Mouse (Mus musculus): ENCODE measurements around the gene Actbl2. TPM values are rescaled to one million over a fixed set of nuclear protein-coding genes. Genes with fewer than 3 reads are reported as not detected.
A peak's percentile ranks its signal among the peaks of the same experiment; 100 is the strongest.

The Actbl2 gene
- polyA plus RNA-seq, 1 experiment from 2014 or later = 0.05 TPM

DNA sequence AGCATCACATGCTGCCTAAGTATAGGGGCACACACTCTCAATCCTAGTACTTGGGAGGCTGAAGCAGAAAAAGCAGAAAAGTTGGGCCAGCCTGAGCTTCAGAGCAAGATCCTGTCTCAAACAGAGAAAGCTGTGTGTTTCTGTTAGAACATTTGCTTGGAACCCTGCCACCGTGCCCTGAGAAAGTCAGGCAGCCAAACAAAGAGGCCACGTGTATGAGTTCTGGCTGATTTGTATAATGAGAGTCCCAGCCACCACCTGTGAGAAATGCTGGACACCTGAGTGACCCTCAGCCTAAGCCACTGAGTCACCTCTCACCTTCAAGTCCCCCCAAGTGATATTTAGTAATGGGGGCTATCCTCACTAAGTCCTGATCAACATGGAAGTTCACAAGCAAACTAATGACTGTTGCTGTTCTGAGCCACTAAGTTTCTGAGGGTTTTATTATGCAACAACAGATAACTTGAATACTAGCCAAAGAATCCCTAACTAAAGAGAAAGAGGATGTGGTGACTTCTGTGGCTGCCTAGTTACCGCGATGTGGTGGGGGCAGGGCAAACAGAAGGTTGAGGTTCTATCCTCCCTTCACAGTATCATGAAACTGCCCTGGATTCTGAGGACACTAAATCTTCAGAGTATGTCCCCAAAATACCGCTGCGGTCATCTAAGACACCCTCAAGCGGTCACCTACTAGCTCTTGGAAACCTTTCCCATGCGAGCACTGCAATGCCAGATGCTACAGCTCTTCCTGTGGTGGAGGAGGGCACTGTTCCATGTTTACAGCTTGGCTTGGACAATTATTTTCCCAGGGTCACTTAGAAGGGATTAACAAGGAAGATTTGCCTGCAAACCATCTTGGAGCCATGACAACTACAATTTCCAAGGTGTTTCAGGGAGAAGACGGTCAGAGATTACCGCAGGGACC lies 31.9 kb downstream of the Actbl2 start:
- ATAC-seq (ENCODE audit: insufficient number of reproducible peaks, insufficient read depth, low FRiP score, low TSS enrichment) = no peak
- Histone ChIP-seq H3K27ac (no peak overlapping the region), H3K36me3 (no peaks in the 10 kb centered on the region), H3K27me3 (no peaks in the 10 kb centered on the region; the same call in 1 of the 2 replicates), H3K9ac (no peak overlapping the region), H3K4me3 (no peak overlapping the region), H3K4me2 (replicated peaks) (no peak overlapping the region), H3K9me3 (peaks cover 7% of the 10 kb centered on the region; the same call in 1 of the 2 replicates), H3K4me1 (peaks cover 3% of the 10 kb centered on the region; the same call in 1 of the 2 replicates)
- 87% methylated on average over 10 of the region's 10 CpGs for WGBS

DNA sequence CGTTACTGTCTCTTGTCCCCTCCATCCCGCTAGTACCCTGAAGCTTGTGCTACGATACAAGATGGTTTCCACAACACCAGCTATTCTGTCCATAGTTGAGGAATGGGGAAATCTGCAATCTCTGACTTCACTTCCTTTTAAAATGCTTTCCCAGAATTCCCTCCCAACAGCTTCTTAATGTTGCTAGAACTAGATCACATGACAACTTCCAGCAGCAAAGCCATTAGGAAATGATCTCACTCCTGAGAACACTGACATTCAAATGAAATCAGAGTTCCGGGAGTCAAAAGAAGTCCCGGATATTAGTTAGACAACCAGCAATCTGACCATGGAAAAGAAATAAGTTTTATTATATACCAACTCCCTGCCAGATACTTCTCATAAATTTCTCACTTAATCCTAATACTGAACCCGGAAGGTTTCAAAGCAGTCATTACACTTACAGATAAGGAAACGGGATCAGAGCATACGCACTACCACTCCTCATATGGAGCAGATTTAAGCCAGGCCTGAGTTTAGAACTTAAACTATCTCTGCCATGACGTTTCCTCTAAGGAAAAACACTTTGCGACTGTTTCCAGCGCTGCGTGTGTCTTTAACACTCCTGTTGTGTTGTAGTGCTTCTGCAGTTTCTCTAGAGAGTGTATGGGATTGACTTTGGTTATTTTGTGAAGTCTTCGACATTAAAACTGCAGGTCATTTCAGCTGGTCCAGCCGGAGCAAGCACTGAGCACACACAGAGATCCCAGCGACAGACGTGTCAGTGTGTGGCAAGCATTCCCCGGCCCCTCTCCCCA lies 36.5 kb downstream of the Actbl2 start:
- peak overlapping the region; percentile 80 for H3K27ac ChIP-seq

DNA sequence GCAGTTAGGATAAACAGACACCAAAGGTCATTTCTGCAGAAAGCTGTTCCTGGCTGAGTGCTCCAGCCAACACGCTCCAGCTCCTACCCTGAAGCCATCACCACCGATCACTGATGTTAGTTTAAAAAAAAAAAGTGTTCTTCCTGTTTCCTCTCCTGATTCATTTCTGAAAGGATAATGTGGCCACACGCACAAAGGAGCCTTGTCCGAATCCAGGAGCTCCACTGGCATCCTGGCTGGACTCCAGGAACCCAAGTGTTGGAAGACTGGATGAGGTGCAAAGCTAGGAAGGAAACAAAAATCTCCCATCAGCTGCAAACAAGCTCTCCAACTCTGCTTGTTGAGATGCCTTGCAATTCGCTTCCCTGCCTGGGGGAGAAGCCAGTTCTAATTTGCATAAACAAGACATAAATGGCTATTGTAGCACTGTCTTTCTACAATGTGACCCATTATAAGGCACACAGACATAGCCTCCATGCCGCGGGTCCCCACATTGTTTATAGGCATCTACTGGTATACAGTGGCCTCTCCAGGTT lies 37.2 kb downstream of the Actbl2 start:
- H3K36me3 ChIP-seq = no peaks in the 10 kb centered on the region
- H3K9ac ChIP-seq = no peak overlapping the region
- ATAC-seq (ENCODE audit: insufficient number of reproducible peaks, insufficient read depth, low FRiP score, low TSS enrichment) = no peak
- no peaks in the 10 kb centered on the region for H3K9me3 ChIP-seq
- no peak overlapping the region for H3K4me2 ChIP-seq (replicated peaks)
- peak overlapping the region; percentile 80 for H3K27ac ChIP-seq
- peaks cover 12% of the 10 kb centered on the region for H3K4me1 ChIP-seq
- no peaks in the 10 kb centered on the region for H3K27me3 ChIP-seq
- WGBS = 19% methylated on average over 7 of the region's 7 CpGs
- H3K4me3 ChIP-seq = no peak overlapping the region

More for the DNA sequence above, 36.5 kb downstream of the Actbl2 start:
- Histone ChIP-seq H3K9me3 (no peaks in the 10 kb centered on the region), H3K36me3 (no peaks in the 10 kb centered on the region), H3K4me2 (replicated peaks) (no peak overlapping the region), H3K9ac (no peak overlapping the region), H3K4me1 (peaks cover 12% of the 10 kb centered on the region), H3K4me3 (no peak overlapping the region), H3K27me3 (no peaks in the 10 kb centered on the region)
- WGBS = 49% methylated on average over 17 of the region's 17 CpGs
- no peak for ATAC-seq (ENCODE audit: insufficient number of reproducible peaks, insufficient read depth, low FRiP score, low TSS enrichment)

DNA sequence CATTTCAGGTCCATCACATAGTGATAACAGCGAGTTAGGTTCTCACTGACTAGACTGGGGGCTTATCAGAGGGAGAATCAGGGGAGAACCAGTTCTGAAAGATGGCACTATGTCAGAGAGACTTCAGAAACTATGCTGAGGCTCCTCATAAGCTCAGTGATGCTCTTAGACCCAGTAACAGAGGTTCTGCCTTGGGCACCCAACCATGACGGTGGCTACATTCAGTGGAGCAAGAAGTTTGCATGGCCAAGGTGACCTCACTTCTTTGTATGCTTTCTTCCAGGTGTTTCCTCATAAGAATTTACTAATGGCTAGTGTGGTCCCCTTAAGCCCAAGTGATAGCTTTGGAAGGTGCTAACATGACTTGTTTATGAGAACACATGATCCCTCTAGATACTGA lies 38.7 kb downstream of the Actbl2 start:
- Histone ChIP-seq H3K9ac (no peak overlapping the region), H3K36me3 (no peaks in the 10 kb centered on the region), H3K4me3 (no peak overlapping the region), H3K27me3 (no peaks in the 10 kb centered on the region), H3K4me1 (peaks cover 12% of the 10 kb centered on the region), H3K4me2 (replicated peaks) (no peak overlapping the region), H3K27ac (no peak overlapping the region), H3K9me3 (no peaks in the 10 kb centered on the region)
- WGBS = 91% methylated on average over 2 of the region's 2 CpGs
- no peak for ATAC-seq (ENCODE audit: insufficient number of reproducible peaks, insufficient read depth, low FRiP score, low TSS enrichment)

DNA sequence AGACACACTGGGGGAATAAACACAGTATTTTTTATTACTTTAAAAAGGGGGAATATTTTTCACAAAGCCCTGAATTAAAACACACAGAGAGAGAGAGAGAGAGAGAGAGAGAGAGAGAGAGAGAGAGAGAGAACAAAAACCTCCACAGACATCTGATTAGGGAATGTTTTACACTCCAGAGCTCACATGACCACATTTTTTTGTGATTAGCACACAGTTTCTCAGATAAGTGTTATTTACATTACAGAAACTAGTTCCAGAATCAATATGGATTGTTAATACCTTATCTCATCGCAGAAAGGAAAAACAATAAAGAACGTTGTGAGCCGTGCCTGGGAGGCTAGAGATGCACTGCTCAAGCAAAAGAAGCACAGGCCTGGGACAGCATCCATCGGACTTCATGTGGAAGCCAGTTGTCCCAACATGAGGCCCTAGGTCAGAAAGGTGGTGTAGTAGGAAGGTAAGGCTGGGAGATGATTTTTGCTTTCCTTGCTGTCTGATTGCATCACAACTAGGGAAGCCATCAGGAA lies 40.2 kb downstream of the Actbl2 start:
- WGBS = 63% methylated on average over 4 of the region's 4 CpGs
- Histone ChIP-seq H3K27me3 (no peaks in the 10 kb centered on the region), H3K4me3 (no peak overlapping the region), H3K27ac (no peak overlapping the region), H3K36me3 (no peaks in the 10 kb centered on the region), H3K4me2 (replicated peaks) (no peak overlapping the region), H3K9me3 (no peaks in the 10 kb centered on the region), H3K9ac (no peak overlapping the region), H3K4me1 (peaks cover 12% of the 10 kb centered on the region)
- ATAC-seq (ENCODE audit: insufficient number of reproducible peaks, insufficient read depth, low FRiP score, low TSS enrichment) = no peak

DNA sequence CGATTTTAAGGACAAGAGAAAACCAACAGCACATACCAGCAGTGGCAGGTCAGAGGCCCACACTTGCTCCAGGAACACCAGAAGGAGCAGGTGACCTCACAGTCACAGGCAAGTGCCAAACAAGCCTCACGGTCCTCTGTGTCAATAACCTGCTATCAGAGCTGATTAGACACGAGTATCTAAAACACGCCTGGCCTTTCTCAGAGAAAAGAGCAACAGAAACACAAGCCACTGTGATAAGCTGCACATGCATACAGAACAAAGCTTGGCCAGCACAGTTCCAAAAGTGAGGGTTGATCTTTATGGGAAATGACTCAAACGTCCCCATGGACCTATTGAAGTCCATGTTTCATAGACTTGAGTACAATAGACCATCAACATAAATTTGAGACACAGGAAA lies 41.2 kb downstream of the Actbl2 start:
- H3K27ac ChIP-seq = peak overlapping the region; percentile 17; the same call in 1 of the 2 replicates

DNA sequence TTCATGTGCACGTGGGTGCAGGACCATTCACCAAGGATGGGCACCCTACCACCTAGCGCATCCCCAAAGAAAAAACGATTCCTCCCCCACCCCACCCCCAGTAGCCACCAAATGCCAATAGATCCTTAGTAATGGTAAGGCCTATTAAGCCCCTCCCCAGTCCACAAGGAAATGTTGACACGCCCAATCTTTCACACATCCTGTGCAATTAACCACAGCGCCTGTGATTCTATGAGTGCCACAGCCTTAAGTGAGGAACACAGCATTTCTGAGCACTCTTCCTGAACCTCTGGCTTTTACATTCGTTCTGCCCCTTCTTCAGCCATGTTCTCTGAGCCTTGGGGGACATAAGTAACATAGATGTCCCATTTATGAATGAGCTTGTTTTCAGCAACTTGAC lies 42.8 kb downstream of the Actbl2 start:
- no peak overlapping the region for H3K9ac ChIP-seq
- H3K36me3 ChIP-seq = no peaks in the 10 kb centered on the region
- no peak overlapping the region for H3K4me3 ChIP-seq
- H3K4me1 ChIP-seq = peaks cover 4% of the 10 kb centered on the region; the same call in 1 of the 2 replicates
- H3K27me3 ChIP-seq = no peaks in the 10 kb centered on the region
- WGBS = 88% methylated on average over 6 of the region's 6 CpGs
- no peak for ATAC-seq (ENCODE audit: insufficient number of reproducible peaks, insufficient read depth, low FRiP score, low TSS enrichment)
- H3K9me3 ChIP-seq = no peaks in the 10 kb centered on the region
- H3K4me2 ChIP-seq (replicated peaks) = no peak overlapping the region
- no peak overlapping the region for H3K27ac ChIP-seq

More for the DNA sequence above, 41.2 kb downstream of the Actbl2 start:
- no peaks in the 10 kb centered on the region for H3K36me3 ChIP-seq
- no peak overlapping the region for H3K4me2 ChIP-seq (replicated peaks)
- no peak overlapping the region for H3K9ac ChIP-seq
- 54% methylated on average over 5 of the region's 5 CpGs for WGBS
- no peaks in the 10 kb centered on the region for H3K9me3 ChIP-seq
- no peak overlapping the region for H3K4me3 ChIP-seq
- H3K4me1 ChIP-seq = peaks cover 12% of the 10 kb centered on the region
- no peaks in the 10 kb centered on the region for H3K27me3 ChIP-seq
- ATAC-seq (ENCODE audit: insufficient number of reproducible peaks, insufficient read depth, low FRiP score, low TSS enrichment) = no peak

DNA sequence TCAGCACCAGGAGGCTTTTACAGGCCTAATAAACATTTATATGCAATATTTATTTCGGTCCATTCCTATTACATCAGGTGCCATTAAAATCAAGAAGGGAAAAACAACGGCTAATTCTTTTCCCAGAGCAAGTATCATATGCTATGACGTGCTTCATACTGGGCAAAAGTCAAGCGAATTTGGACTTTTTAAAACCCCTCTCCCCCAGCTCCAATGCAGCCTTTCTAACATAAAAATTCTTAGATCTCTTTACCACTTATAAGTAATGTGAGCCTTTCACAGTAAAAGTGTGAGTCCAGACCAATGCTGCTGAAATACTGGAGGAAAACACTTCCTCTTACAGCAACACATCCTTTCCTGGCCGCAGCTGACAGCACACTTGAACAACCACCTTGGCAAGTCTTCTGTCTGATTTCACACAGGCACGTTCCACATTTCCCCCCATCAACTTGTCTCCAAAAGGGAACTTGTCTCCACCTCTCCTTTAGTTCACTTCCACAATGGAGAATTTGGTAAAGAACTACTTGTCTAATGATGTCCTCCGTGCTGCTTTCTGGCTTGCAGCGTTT lies 44.4 kb downstream of the Actbl2 start:
- H3K9me3 ChIP-seq = no peaks in the 10 kb centered on the region

DNA sequence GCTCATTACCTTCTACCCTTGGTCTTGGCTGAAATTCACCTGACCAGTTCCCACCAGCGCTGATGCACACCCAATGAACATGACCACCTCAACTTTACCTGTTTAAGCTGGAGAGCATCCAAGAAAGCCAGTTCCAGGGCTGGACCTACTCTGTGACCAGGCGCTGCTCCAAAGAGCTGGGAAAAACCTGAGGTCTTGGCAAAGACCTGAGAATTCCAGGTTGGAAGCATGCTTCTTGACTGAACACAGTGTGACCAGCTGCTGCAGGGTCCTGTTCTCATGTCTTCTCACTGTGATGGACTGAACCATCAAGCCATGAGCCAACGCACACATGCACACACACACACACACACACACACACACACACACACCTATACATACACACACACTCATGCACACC lies 46.0 kb downstream of the Actbl2 start:
- Histone ChIP-seq H3K36me3 (no peaks in the 10 kb centered on the region), H3K4me1 (peaks cover 3% of the 10 kb centered on the region; the same call in 1 of the 2 replicates), H3K9ac (no peak overlapping the region), H3K27ac (no peak overlapping the region), H3K4me3 (no peak overlapping the region), H3K27me3 (no peaks in the 10 kb centered on the region), H3K9me3 (no peaks in the 10 kb centered on the region), H3K4me2 (replicated peaks) (no peak overlapping the region)
- WGBS = 93% methylated on average over 3 of the region's 3 CpGs
- ATAC-seq (ENCODE audit: insufficient number of reproducible peaks, insufficient read depth, low FRiP score, low TSS enrichment) = no peak

More for the DNA sequence above, 44.4 kb downstream of the Actbl2 start:
- no peak for ATAC-seq (ENCODE audit: insufficient number of reproducible peaks, insufficient read depth, low FRiP score, low TSS enrichment)
- Histone ChIP-seq H3K27me3 (no peaks in the 10 kb centered on the region), H3K9ac (no peak overlapping the region), H3K36me3 (no peaks in the 10 kb centered on the region), H3K4me1 (peaks cover 4% of the 10 kb centered on the region; the same call in 1 of the 2 replicates), H3K4me2 (replicated peaks) (no peak overlapping the region), H3K27ac (no peak overlapping the region), H3K4me3 (no peak overlapping the region)
- 75% methylated on average over 8 of the region's 8 CpGs for WGBS

DNA sequence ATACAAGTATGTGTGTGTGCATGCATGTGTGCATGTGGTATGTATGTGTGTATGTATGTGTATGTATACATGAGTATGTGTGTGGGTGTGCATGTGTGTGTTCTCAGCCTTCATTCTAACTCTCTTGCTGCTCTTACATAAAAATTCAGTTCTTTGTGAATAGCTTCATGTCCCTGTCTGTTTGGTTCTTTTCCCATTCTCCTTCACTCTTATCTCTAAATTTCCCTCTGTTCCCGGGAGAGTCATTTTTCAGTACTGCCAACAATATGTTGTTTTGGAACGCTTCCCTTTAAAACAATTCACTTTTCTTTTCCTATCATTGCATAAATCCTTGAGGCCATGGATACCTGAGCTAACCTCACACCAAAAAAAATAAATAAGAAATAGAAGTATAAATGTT lies 46.6 kb downstream of the Actbl2 start:
- Histone ChIP-seq H3K36me3 (no peaks in the 10 kb centered on the region), H3K9me3 (no peaks in the 10 kb centered on the region), H3K4me2 (replicated peaks) (no peak overlapping the region), H3K27me3 (no peaks in the 10 kb centered on the region), H3K4me3 (no peak overlapping the region), H3K9ac (no peak overlapping the region), H3K27ac (no peak overlapping the region), H3K4me1 (no peaks in the 10 kb centered on the region)
- WGBS = 76% methylated on average over 2 of the region's 2 CpGs
- no peak for ATAC-seq (ENCODE audit: insufficient number of reproducible peaks, insufficient read depth, low FRiP score, low TSS enrichment)

DNA sequence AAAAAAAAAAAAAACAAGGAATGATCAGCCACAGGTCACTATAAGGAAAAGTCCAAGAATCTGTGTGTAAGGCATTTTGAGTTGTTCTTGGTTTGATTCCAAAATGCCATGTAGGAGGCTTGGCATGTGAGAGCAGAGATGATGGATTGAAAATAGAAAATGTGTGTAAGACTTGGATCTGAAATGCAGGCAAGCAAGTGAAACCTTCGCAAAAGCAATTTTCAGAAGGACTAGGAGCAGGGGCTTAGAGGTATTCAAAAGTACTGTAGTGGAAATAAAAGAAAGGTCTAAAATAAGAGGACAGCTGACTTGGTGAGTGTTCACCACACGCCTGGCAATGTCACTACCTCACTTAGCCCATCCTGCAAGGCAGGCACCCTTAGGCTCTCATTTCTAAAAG lies 49.4 kb downstream of the Actbl2 start:
- H3K27ac ChIP-seq = no peak overlapping the region
- 76% methylated on average over 2 of the region's 2 CpGs for WGBS
- H3K4me3 ChIP-seq = no peak overlapping the region
- H3K9ac ChIP-seq = no peak overlapping the region
- no peak overlapping the region for H3K4me2 ChIP-seq (replicated peaks)
- ATAC-seq (ENCODE audit: insufficient number of reproducible peaks, insufficient read depth, low FRiP score, low TSS enrichment) = no peak
- H3K36me3 ChIP-seq = no peaks in the 10 kb centered on the region
- no peaks in the 10 kb centered on the region for H3K9me3 ChIP-seq
- no peaks in the 10 kb centered on the region for H3K4me1 ChIP-seq
- no peaks in the 10 kb centered on the region for H3K27me3 ChIP-seq

Data from embryonic facial prominence, embryonic 12.5 days (tissue).